Mouse (Mus musculus): ENCODE measurements at regions not wholly inside any gene's neighbourhood (a gene's known extent, or its start where the extent isn't known, plus 50 kb on each side); places are given as distances from the start of the nearest gene placed in this dataset.

GRCm38 (mm10) chr10:66951935-66952334 is 144.0 kb upstream of the Jmjd1c start:
- Histone ChIP-seq H3K9ac (replicated peaks) (no peak overlapping the region), H3K9me3 (no peaks in the 10 kb centered on the region), H3K27ac (replicated peaks) (no peak overlapping the region), H3K27me3 (no peaks in the 10 kb centered on the region), H3K36me3 (no peaks in the 10 kb centered on the region), H3K4me1 (no peaks in the 10 kb centered on the region), H3K4me3 (no peak overlapping the region), H3K4me2 (replicated peaks) (no peak overlapping the region)
- no peak for ATAC-seq (replicated peaks)
- WGBS = 81% methylated on average over 9 of the region's 9 CpGs

- Histone ChIP-seq H3K4me3 (no peak overlapping the region), H3K27ac (replicated peaks) (no peak overlapping the region), H3K4me1 (no peaks in the 10 kb centered on the region), H3K9ac (replicated peaks) (no peak overlapping the region), H3K36me3 (no peaks in the 10 kb centered on the region), H3K4me2 (replicated peaks) (no peak overlapping the region), H3K27me3 (no peaks in the 10 kb centered on the region), H3K9me3 (no peaks in the 10 kb centered on the region)
- no peak for ATAC-seq (replicated peaks)
- 68% methylated on average over 10 of the region's 10 CpGs for WGBS
Measured at GRCm38 (mm10) chr10:66953248-66953975, 142.5 kb upstream of the Jmjd1c start.

- Histone ChIP-seq H3K9ac (replicated peaks) (no peak overlapping the region), H3K4me2 (replicated peaks) (no peak overlapping the region), H3K27ac (replicated peaks) (no peak overlapping the region), H3K4me3 (no peak overlapping the region), H3K4me1 (no peaks in the 10 kb centered on the region), H3K9me3 (no peaks in the 10 kb centered on the region), H3K36me3 (no peaks in the 10 kb centered on the region), H3K27me3 (no peaks in the 10 kb centered on the region)
- 66% methylated on average over 4 of the region's 4 CpGs for WGBS
- ATAC-seq (replicated peaks) = no peak
Measured at GRCm38 (mm10) chr10:66953976-66954505, 141.9 kb upstream of the Jmjd1c start.

- Histone ChIP-seq H3K4me1 (no peaks in the 10 kb centered on the region), H3K27ac (replicated peaks) (no peak overlapping the region), H3K9me3 (no peaks in the 10 kb centered on the region), H3K9ac (replicated peaks) (no peak overlapping the region), H3K27me3 (no peaks in the 10 kb centered on the region), H3K4me2 (replicated peaks) (no peak overlapping the region), H3K4me3 (no peak overlapping the region), H3K36me3 (no peaks in the 10 kb centered on the region)
- ATAC-seq (replicated peaks) = no peak
- WGBS = 78% methylated on average over 5 of the region's 5 CpGs
Measured at GRCm38 (mm10) chr10:66955430-66955829, 140.5 kb upstream of the Jmjd1c start.

- Histone ChIP-seq H3K9ac (replicated peaks) (no peak overlapping the region), H3K27ac (replicated peaks) (no peak overlapping the region), H3K4me1 (no peaks in the 10 kb centered on the region), H3K9me3 (no peaks in the 10 kb centered on the region), H3K4me3 (no peak overlapping the region), H3K4me2 (replicated peaks) (no peak overlapping the region), H3K36me3 (no peaks in the 10 kb centered on the region), H3K27me3 (no peaks in the 10 kb centered on the region)
- WGBS = 94% methylated on average over 4 of the region's 4 CpGs
- ATAC-seq (replicated peaks) = no peak
Measured at GRCm38 (mm10) chr10:66956619-66957018, 139.3 kb upstream of the Jmjd1c start.

- no peak overlapping the region for H3K4me3 ChIP-seq
- no peak overlapping the region for H3K27ac ChIP-seq (replicated peaks)
- no peak overlapping the region for H3K4me2 ChIP-seq (replicated peaks)
- no peaks in the 10 kb centered on the region for H3K4me1 ChIP-seq
- no peaks in the 10 kb centered on the region for H3K36me3 ChIP-seq
- 89% methylated on average over 4 of the region's 4 CpGs for WGBS
- H3K9me3 ChIP-seq = no peaks in the 10 kb centered on the region
- ATAC-seq (replicated peaks) = no peak
- H3K9ac ChIP-seq (replicated peaks) = no peak overlapping the region
- H3K27me3 ChIP-seq = no peaks in the 10 kb centered on the region
Measured at GRCm38 (mm10) chr10:66957373-66957772, 138.6 kb upstream of the Jmjd1c start.
